Mouse (Mus musculus) layer of hippocampus, postnatal 25 days (tissue): ENCODE results near the gene Pik3ca. TPM values are rescaled to one million over a fixed set of nuclear protein-coding genes. Genes with fewer than 3 reads are reported as not detected.
"Not testable (repeated sequence)": the region's sequence is repeated elsewhere in the genome, so short reads cannot be mapped to it uniquely, and the experiment has no call there.

Experiments used
- DNase-seq, 2 experiments: peaks; one replicate each; pipeline ENCODE4 v3.0.0; 2022; ENCODE audit warnings: mixed read lengths in 2 of 2, low spot score in 1 of 2; ENCODE audit errors: extremely low spot score in 1 of 2
- total RNA-seq, 2 experiments: library from RNA; stranded (reverse); gene quantifications; 2 replicates each; pipeline ENCODE4 v1.2.3; 2021

Gene Pik3ca
- total RNA-seq, 2 experiments from 2014 or later = 43.6 to 44.0 TPM

DNA sequence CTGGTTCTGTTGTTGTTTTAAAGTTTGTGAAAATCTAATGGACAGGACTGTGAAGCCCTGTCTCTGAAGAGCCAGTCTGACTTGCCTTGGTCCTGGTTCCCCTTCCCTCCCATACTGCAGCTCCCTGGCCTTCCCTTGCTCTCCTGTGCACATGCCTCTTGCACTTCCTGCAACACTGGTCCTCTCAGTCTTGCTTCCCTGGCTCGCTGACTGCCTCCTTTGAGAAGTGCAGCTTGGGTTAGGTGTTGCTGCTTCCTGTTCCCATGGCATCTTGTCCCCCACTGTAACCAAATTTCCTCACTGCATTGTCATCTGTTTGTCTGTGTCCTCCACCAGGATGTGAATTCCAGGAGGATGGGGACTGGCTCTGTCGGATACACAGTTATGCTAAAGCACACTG, 2.5 kb downstream of the Pik3ca start:
- DNase-seq = no peak

DNA sequence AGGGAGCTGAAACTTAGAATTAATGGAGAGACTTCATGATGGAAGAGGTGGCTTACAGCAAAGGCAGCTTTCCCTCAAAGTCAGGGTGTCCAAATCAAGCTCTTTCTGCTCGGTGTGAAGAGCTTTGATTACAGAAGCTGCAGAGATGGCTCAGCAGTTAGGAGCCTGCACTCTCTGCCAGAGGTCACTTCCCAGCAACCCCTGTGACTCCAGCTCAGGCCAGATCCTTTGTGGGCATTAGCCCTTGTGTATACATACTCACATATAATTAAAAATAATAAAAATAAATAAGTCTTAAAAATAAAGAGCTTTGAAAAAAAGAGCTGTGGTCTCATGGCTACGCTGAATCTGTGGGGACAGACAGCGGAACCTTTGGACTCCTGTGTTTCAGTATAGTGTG, 4.1 kb downstream of the Pik3ca start:
- DNase-seq = no peak

DNA sequence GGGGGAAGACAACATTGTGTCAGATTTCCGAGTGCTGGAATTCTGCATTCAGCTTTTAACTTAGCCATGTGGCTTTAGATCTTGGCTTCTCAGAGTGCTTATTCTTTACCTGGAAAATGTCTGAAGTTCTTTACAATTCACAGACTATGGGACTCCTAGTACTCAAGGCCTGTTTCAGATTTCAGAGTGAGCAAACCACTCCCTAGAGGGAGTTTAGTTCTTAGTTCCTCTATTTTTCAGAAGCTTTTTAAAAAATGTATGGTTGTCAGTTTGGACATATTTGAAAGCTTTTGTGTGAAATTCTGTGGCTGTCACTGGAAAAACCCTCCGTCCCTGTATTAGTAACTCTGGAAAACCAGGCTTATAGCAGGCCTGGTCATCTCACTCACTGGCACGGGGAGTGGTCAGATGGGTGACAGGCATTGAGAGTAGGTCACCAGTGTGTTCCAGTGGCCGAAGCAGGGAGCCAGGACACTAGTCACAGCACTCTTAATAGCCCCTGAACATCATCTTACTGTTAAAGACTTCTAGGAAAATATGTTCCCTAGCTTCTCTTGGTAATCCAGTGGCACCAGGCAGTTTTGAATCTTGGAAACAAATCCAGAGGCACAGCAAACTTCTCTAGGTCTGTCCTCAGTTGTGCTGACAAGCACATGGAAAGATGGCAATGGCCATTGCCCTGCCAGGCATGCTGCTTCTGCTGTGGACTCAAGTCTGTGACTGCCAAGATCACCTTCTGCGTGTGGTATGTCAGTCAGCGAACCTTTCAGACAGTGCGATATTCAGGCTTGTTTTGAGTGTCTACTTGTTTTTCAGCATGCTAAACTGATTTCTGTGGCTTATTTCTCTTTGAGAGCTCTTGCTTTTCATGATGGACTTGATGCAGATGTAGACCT, 5.8 kb downstream of the Pik3ca start:
- no peak for DNase-seq

DNA sequence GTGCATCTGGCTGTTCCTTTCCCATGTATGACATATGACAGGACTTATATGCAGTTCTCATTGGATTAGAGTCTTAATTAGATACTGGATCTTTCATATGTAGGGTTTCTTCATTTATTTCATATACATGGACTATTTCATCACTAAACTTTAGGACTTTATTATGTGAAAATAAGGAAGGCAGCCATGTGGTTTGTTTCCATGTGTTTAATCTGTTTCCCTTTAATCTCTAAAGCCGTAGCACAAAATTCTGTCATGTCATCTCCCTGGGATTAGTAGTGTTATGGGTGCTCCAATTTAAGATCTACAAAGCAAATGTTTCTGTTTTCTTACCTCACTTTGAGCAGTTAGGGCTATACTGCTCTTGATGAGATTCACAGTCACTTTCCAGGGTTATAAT, 8.2 kb downstream of the Pik3ca start:
- DNase-seq = no peak

DNA sequence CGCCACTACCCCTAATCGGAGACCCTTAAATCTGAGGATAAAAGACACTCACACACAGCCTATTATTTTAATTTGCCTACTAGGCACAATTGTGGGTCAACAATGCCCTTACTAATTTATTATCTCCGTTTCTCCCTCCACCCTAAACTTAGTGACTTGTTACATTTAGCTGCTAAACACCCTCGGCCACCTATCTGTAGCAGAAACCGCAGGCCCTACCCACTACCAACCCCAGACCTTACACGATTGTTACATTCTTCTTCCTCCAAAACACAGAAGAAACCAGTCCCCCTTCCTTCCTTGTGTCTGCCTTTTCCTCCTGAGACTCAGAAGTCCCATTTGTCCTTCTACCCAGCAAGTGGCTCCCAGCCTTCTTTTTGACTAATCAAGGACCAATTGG, 9.3 kb downstream of the Pik3ca start:
- no peak for DNase-seq

DNA sequence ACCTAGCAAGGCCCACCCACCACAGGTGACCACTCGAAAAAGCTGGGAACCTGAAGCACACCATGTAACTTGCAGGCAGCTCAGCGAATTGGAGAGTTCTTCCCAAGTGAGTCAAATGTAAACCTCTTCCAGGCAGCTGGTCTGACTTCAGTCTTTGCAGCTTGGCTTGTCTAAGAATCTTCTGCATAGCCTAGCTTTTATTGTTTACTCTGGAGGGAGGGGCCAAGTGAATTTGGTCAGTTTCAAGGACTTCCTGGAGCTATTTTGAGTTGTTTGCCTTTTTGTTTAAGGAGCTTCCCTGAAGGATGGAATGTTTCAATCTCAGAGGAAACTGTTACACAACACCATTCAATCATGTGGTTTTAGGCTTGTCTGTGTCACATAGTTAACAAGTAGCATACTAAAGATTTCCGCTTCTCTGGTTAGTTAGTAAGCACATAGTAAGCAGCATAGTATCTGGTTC, 11.4 kb downstream of the Pik3ca start:
- DNase-seq = no peak

DNA sequence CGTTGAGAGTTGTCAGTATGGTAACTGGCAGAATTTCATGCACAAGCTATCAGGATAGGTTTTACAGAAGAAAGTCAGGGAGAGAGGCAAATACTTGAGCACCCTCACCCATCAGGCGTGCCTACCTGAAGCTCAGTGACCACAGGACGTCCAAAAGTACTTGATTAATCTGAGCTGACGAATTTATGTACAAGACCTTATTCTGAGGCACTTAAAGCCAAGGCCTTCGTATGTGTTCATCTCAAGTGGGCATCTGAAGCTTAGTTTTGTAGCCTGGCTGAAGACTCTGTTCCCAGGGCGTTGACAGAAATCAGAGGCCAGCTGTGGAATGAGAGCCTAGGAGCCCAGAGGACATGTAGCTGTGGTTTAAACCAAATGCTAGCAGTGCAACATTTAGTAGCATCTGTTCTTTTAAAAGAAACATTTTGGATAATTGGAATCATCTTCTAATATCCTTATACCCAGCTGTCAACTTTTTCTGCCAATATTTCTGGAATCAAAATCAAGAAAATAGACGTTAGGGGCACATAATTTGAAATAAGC, 15.1 kb downstream of the Pik3ca start:
- no peak for DNase-seq

DNA sequence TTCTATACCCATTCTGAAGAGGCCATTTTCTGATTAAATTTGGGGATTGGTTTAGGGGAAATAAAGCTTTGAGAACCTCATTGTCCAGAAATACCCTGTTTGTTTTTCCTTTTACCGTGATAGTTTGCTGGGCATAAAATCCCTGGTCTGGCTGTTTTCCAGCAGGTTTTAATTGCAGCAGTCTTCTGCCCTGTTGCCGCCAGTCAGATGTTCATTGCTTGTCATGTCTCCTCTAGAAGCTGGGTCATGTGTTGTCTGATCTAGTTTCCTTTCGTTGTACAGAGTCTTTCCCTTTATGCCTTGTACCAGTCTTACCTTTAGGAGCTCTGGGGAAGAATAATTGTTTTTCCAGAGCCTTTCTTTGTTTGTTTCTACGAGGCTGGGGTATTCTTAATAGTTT, 16.9 kb downstream of the Pik3ca start:
- DNase-seq = no peak

DNA sequence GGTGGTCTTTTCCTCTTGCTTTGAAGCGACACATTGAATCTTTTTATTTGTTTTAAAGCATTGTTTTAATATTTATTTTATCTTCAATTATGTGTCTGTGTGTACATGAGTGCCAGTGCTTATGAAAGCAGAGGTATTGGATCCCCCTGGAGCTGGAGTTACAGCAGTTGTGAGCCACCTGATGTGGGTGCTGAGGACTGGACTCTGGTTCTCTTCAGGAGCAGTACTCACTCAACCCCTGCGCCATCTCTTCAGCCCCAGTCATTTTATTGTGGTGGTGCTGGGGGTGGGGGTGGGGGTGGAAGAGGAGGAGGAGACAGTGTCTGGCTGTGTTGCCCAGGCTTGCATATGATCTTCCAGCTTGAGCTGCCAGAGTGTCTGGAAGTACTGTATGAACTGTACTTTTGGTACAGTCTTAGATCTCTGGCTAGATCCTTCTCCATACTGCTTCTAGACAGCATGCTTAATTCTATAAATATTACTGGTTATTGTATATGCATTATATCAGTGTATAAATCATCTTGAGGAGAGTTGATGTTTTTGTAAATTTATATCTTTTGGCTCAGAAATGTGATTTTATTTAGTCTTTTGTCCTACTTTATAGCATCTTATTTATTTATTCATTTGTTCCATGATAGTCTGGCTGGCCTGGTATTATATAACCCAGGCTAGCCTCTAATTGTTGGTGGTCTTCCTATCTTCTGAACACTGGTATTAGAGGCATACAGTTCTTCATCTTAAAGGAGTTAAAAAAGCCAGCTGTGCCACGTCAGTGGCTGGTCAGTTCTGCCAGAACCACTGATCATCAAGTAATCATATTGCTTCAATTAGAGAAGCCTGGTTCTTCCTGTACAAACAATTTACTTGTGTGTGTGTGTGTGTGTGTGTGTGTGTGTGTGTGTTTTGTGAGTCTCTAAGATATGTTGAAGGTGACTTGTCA, 18.2 kb downstream of the Pik3ca start:
- no peak for DNase-seq

DNA sequence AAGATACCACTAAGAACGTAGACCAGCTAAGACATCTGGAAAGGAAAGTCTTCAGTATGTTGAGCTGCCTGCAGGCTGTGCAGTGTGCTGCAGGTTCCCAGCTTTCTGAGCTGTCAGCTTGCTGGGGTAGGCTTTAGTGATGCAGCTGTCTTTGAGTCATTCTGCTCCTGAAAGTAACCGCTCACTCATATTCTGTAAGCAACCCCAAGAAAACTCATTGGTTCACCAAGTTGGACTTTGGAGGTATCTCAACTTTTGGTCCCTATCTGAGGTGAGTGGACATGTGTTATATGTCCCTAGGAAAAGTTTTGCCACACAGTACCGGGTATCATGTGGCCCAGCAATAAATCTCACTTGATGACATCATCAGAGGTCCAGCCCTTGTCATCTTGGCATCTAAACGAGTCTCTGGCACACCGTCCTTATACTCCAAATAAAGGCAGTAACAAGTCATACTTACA, 20.3 kb downstream of the Pik3ca start:
- DNase-seq = no peak

DNA sequence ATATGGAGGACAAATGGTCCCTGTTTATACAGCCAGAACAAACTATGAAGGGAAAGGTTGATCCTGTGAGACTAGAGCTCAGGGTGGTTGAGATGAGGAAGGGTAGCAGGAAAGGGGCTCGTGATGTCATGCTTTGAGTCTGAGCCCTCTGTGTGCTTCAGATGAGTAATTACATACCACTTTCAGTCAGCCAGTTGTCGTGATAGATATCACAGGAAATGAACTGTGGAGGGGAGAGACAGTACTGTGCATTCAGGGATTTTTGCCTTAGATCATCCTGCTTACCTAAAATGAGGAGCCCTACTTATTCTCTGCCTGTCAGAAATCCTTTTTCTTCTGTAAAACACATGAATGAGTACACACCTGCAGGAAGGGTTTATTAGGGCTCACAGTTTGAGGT, 22.4 kb downstream of the Pik3ca start:
- no peak for DNase-seq

DNA sequence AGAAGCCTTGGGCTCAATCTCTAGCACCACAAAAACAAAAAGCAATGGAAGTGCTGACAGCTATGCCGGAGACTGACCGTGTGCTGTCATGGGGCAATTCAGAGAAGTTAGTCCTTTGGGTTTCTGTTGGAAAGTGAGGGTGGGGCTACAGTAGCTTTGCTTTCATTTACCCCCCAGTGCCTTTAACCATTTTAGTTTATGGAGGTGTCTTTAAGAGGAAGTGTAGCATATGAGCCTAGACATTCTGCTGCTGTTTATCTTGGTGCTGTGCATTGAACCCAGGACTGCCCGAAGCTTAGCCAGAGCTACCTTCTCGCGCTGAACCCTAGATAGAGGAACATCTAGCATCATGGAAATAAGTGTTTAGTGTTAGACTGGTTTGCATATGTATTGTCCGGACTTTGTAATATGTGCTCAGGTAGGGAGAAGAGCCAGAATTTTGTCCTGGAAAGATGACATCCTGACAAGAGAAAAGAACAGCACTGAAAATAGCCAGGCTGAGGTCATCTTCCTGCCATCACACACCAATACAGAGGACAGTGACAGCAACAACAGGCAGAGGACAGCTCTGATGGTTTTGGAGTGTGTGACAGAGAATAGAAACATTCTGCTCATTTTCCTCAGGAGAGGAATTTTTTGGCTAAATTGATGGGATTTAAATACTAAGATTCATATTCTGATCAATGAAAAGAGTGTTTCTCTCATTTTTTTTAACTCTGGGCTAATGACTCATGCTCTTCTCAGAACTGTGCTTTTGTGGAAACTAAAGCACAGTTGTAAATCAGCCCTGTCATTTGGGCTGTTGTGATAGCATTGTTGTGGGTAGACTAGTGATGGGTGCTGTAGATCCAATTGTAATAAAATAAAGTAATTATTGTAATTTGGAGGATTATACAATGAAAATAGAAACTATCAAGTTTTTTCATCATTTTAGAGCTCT, 23.9 kb downstream of the Pik3ca start:
- DNase-seq = no peak

DNA sequence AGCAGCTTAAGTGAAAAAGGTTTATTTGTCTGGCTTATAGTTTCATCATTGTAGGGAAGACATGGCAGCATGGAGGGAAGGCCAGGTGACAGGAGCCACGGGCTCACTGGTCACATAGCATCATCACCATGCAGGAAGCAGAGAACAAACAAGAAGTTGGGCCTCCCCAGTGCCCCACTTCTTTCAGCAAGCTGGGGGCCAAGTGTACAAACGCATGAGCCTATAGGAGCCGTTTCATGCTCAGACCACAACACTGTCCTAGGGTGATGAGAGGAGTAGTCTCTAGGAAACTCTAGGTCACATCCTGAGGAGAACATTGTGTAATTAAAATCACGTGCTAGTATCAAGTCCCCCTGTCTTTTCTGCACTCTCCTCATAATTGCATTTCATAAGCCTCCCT, 30.2 kb downstream of the Pik3ca start:
- no peak for DNase-seq

DNA sequence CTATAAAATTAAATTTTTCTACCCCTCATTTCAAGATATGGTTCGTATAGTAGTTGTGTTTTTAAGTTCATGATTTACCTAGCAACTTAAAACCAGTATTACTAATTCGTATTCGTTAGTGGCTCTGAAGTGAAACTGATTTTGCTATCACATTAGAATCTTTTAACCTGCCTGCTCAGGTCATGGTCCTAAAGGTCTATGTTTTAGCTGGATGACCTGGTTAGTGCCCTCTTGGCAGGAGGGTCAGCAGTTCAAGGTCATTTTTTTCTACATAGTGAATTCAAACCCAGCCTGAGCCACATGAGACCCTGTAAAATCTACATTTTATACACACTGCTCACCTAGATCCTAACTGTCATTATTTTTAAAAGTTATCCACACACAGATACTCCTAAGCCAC, 30.9 kb downstream of the Pik3ca start:
- DNase-seq = no peak

DNA sequence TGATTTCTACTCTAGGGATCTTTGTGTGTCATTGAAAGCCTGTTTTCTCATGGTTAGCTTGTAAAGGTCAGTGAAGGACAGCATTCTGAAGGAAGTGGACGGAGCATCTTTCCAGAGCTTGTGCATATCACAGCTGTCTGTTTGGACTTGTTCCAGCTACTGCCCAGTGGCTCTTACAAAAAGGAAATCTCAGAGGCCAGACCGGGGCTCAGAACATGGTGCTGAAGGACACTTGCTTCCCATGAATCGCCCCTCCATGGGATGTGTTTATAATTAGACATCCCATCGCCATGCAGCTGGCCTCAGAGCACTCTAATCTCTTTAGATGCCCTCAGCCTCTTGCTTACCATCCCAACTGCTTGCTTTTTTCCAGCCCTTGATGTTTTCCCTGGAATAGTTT, 31.4 kb downstream of the Pik3ca start:
- DNase-seq = no peak

DNA sequence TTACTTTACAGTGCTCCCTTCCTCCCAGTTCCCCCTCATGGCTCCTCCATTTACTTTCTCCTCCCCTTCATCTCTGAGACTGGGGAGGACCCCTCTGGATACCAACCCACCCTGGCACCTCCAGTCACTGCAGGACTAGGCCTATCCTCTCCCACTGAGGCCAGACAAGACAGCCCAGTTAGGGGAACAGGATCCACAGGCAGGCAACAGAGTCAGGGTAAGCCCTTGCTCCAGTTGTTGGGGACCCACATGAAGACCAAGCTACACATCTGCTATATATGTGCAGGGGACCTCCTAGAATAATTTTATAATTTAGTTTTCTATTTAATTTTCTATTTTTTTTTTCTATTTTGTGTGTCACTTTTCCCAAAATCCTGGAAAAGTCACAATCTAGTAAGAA, 31.9 kb downstream of the Pik3ca start:
- not testable (repeated sequence) for DNase-seq

DNA sequence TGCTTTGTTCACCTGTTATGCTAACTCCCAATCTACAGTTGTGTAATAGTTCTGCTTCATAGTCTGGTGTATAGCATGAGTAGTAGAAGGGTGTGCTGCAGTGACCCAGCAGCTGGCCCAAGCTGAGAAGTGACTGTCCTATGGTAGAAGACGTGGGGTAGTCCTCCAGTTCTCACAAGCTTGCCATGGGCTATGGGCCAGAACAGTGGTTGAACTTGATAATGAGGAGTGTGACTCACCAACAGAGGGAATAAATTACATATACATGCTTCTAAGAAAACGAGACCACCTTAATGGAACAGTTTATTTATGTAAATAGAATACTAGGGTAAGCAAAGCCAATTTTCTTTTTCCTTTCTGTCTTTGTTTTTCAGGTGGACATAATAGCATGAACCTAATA, 32.9 kb downstream of the Pik3ca start:
- DNase-seq = no peak

DNA sequence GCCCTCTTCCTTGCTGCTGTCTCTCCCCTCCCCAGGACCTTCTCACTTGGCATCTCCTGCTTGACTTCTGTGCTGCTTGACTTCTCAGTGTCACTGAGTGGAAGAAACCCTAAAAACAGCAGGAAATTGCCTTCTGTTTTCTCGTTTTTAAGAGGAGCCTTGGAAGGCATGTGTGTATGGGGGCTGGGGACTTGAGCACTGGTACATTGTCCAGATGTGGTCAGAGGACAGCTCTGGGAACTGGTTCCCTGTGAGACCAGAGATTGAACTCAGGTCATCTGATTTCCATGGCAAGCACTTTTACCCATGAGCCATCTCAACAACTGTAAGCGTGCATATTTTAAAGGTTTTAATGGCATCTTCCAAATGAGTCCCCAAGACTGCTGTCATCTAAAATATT, 36.5 kb downstream of the Pik3ca start:
- no peak for DNase-seq

DNA sequence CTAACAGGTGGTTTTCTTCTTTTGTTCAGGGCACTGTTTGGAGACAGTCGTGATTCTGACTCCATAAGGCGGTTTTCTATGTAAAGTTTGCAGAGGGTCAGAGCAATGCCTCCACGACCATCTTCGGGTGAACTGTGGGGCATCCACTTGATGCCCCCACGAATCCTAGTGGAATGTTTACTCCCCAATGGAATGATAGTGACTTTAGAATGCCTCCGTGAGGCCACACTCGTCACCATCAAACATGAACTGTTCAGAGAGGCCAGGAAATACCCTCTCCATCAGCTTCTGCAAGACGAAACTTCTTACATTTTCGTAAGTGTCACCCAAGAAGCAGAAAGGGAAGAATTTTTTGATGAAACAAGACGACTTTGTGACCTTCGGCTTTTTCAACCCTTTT, 38.6 kb downstream of the Pik3ca start:
- no peak for DNase-seq

DNA sequence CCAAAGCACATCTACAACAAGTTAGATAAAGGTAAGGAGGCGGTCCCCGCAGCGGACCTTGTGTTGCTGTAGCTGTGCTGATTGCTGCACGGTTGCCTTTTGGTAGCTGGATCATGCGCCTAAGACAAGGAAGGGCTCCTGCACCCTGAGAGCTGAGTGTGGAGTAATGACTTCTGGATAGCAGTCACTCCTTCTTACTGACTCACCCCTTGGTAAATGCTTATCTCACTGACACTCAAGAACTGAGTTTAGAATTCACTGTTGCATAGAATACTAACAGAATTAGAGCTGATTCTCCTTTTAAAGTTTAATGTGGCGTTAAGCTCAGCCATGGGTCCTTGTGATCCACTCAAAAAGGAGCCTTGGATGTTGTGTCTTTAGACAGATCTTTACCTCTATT, 39.8 kb downstream of the Pik3ca start:
- no peak for DNase-seq
